Mouse (Mus musculus) thymus, adult 2 months (tissue): ENCODE measurements around the gene Rspry1. TPM values are rescaled to one million over a fixed set of nuclear protein-coding genes. Genes with fewer than 3 reads are reported as not detected.

ENCODE experiments used
- DNase-seq: peaks from one replicate; pipeline ENCODE4 v3.0.0; 2021
- H3K27ac ChIP-seq: fragments of 200-500 bp; 2 replicates; pipeline ENCODE4 v1.5.1; 2012; ENCODE audit warnings: low read length, control low read depth; ENCODE audit not compliant: control insufficient read depth, insufficient read depth
- H3K27me3 ChIP-seq: fragments of 200-500 bp; 2 replicates; pipeline ENCODE4 v1.6.1; 2012; ENCODE audit warnings: mild to moderate bottlenecking, low read length, moderate library complexity, mixed read lengths; ENCODE audit not compliant: control insufficient read depth, insufficient read depth
- H3K36me3 ChIP-seq: fragments of 200-500 bp; 2 replicates; pipeline ENCODE4 v1.6.1; 2012; ENCODE audit warnings: mild to moderate bottlenecking, low read length, moderate library complexity; ENCODE audit not compliant: control insufficient read depth, insufficient read depth
- H3K4me1 ChIP-seq: fragments of 200-500 bp; replicated peaks from 2 replicates; pipeline ENCODE4 v1.6.1; 2012; ENCODE audit warnings: low read length; ENCODE audit not compliant: control insufficient read depth, insufficient read depth
- H3K4me3 ChIP-seq: fragments of 200-500 bp; 2 replicates; pipeline ENCODE4 v1.5.1; 2012; ENCODE audit warnings: mild to moderate bottlenecking, low read length, control low read depth, moderate library complexity; ENCODE audit not compliant: control insufficient read depth, insufficient read depth
- CTCF ChIP-seq: fragments of 200-500 bp; IDR thresholded peaks from 2 replicates; pipeline ENCODE4 v1.5.1; 2012; ENCODE audit warnings: mild to moderate bottlenecking, control low read depth, low read length, moderate library complexity, borderline replicate concordance; ENCODE audit not compliant: control insufficient read depth, poor library complexity, insufficient read depth; ENCODE audit errors: extremely low read depth
- POLR2A ChIP-seq: fragments of 200-500 bp; IDR thresholded peaks from 2 replicates; pipeline ENCODE4 v1.6.1; 2012; ENCODE audit warnings: mild to moderate bottlenecking, low read length, control low read depth, moderate library complexity; ENCODE audit not compliant: control insufficient read depth, poor library complexity, insufficient read depth; ENCODE audit errors: extremely low read depth
- WGBS: fragments of 180-500 bp; shearing (Covaris S2); methylation state at CpG from one replicate; pipeline ENCODE4 v1.1.7; 2018; 5-methylcytosine and 5-hydroxymethylcytosine counted together
- polyA plus RNA-seq: library from polyadenylated mRNA; depleted of rRNA; stranded (reverse); fragments of >200 nt; gene quantifications from 2 replicates; pipeline ENCODE4 v1.2.3, GENCODE M21; 2012

The Rspry1 gene
- polyA plus RNA-seq, 1 experiment, result 14.9 TPM

DNA sequence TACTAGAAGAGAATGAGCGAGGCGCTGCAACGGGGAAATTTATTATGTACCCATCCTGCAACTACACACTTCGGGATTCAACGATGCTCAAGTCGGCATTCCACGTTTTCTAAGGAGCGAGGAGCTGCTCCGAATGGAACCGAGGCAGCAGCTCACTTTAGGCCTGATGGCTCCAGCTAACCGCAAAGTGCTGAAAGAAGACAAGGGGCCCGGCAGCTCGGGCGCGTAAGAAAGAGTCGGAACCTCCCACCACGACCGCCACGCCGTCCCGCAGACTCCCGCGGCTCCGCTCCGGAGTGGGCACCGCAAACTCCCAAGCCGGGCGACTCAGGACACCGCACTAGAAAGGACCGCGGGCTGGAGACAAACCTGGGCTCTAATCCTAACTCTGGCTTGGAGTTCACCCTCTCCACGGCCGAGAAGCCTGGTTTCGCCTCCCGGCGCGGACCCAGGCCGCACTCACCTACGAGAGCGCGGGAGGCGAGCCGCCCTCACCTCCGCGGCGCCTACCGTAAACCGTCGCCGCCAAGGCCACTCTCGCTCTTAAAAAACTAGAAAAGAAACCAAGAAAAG, 617 bp upstream of the Rspry1 start:
- WGBS, result under 1% methylated on average over 51 of the region's 51 CpGs
- DNase-seq, result peak; percentile 31
- Histone ChIP-seq H3K27me3 (no peaks in the 10 kb centered on the region), H3K4me1 (peaks cover 9% of the 10 kb centered on the region; the same call in 1 of the 2 replicates), H3K36me3 (no peaks in the 10 kb centered on the region), H3K4me3 (peak overlapping the region; percentile 70), H3K27ac (peak overlapping the region; percentile 39)
- no peak for TF ChIP-seq CTCF
- no peak for TF ChIP-seq POLR2A

GRCm38 (mm10) chr8:94602471-94603131, 864 bp downstream of the Rspry1 start:
- WGBS, result 2% methylated on average over 31 of the region's 31 CpGs
- TF ChIP-seq POLR2A (no peak), CTCF (no peak)
- Histone ChIP-seq H3K27me3 (no peaks in the 10 kb centered on the region), H3K27ac (no peak overlapping the region), H3K4me3 (peak overlapping the region; percentile 80), H3K4me1 (peaks cover 9% of the 10 kb centered on the region; the same call in 1 of the 2 replicates), H3K36me3 (no peaks in the 10 kb centered on the region)
- peak; percentile 30 for DNase-seq

DNA sequence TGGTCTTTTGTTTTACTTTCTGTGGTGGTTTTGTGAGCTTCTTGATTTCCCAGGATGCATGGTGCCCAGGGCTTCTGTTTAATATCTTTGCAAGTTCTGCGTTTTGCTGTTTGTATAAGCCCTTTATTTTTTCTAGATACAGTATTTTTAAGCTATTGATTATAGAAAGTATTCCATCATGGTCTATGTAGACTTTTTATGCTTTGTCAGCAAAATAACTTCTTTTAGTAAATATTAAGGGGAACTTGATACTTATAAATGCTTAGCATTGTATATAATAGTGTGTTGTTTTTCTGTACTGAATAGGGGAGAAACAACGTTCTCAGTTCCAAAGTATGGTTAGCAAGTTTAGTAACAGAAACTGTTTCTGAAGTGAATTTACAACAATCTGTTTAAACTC, 2.3 kb downstream of the Rspry1 start:
- Histone ChIP-seq H3K4me3 (no peak overlapping the region), H3K4me1 (peaks cover 9% of the 10 kb centered on the region; the same call in 1 of the 2 replicates), H3K36me3 (no peaks in the 10 kb centered on the region), H3K27ac (no peak overlapping the region), H3K27me3 (no peaks in the 10 kb centered on the region)
- no peak for TF ChIP-seq CTCF
- no peak for TF ChIP-seq POLR2A
- DNase-seq, result no peak
- WGBS, result 94% methylated on average over 2 of the region's 2 CpGs

DNA sequence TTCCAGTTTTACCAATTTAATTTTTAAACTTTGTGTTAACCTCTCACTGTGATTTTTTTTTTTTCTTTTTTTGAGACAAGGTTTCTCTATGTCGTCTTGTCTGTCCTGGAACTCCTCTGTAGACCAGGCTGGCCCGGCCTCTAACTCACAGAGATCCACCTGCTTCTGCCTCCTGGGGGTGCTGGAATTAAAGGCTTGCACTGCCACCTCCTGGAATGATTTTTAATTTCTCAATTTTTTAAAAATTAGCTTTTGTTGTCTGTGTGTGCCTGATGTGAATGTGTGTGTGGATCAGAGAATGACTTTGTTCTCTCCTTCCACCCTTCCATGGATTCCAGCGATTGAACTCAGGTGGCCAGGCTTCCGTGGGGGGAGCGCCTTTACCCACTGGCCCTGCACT, 5.3 kb downstream of the Rspry1 start:
- no peak for DNase-seq
- Histone ChIP-seq H3K4me1 (0 out of 2 replicates have a peak, but pooled peaks cover 2% of the 10 kb centered on the region), H3K36me3 (no peaks in the 10 kb centered on the region), H3K27me3 (no peaks in the 10 kb centered on the region), H3K27ac (no peak overlapping the region), H3K4me3 (no peak overlapping the region)
- 95% methylated on average over 5 of the region's 5 CpGs for WGBS
- no peak for TF ChIP-seq CTCF
- no peak for TF ChIP-seq POLR2A

DNA sequence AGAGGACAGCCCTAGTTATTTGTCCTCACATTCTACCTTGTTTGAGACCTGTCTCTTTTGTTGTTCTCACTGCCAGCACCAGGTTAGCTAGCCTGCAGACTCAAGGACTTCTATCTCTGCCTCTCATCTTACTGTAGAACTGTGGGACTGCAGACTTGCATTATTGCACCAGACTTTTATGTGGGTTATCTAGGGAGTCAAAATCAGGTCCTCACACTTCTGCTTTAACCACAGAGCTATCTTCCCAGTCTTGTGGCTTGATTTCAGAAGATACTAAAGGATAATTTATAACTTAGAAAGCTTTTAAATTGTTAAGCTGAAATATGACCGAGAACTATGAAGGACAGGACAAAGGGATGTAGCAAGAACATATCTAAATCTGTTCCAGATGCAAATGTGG, 23.1 kb downstream of the Rspry1 start:
- no peak overlapping the region for H3K27ac ChIP-seq
- peaks cover 7% of the 10 kb centered on the region; the same call in 1 of the 2 replicates for H3K36me3 ChIP-seq
- no peak for DNase-seq
- H3K4me1 ChIP-seq, result no peaks in the 10 kb centered on the region
- TF ChIP-seq CTCF (no peak), POLR2A (no peak)
- WGBS, result 46% methylated on average over 1 of the region's 1 CpGs
- no peaks in the 10 kb centered on the region for H3K27me3 ChIP-seq
- H3K4me3 ChIP-seq, result no peak overlapping the region

DNA sequence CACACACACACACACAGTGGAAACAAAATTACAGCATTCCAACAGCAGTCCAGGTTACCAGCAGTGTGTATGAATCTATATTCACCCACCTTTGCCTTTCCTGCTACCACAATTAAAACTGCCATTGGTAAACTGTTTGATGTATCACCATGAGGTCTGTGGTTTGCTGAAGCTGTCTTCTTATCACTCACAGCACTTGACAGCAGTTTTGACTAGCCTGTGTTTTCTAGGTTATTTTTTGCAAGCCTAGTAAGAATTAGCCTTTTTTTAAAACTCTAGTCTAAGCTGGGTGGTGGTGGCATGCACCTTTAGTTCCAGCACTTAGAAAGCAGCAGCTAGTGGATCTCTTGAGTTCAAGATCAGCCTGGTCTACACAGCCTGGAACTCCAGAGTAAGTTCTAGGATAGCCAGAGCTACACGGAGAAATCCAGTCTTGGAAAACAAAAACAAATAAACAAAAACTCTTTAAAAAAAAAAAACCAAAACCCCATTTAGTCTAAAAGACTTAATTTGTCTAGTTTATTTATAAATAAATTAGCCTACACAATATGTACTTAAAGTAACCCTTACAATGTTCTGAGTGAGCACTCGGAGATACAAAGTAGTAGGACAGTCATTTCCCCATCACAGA, 31.9 kb downstream of the Rspry1 start:
- Histone ChIP-seq H3K4me1 (peaks cover 2% of the 10 kb centered on the region), H3K27me3 (no peaks in the 10 kb centered on the region), H3K27ac (peak overlapping the region; percentile 43; the same call in 1 of the 2 replicates), H3K4me3 (no peak overlapping the region), H3K36me3 (peaks cover 35% of the 10 kb centered on the region)
- WGBS, result 36% methylated on average over 2 of the region's 2 CpGs
- DNase-seq, result no peak
- no peak for TF ChIP-seq POLR2A
- no peak for TF ChIP-seq CTCF

DNA sequence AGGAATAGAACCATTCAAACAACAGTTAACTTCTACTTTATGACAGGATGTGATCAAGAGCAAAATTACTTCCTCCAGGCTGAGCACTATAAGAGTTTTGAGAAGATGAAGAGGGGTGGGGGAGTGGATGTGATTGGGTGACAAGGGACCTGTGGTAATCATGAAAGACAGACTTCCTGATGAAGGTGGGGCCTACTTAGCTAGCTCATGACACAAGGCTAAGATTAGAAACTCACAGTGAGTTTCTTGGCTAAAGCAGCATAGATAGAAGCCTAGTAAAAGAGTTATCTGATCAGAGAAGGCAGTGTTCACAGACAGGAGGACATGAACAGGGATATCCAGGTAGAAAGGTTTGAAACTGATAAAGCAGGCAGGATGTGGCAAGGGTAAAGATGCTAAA, 32.5 kb downstream of the Rspry1 start:
- no peak overlapping the region for H3K4me3 ChIP-seq
- DNase-seq, result peak; percentile 54

More for the DNA sequence above, 32.5 kb downstream of the Rspry1 start:
- Histone ChIP-seq H3K27me3 (no peaks in the 10 kb centered on the region), H3K36me3 (peaks cover 40% of the 10 kb centered on the region), H3K4me1 (peaks cover 2% of the 10 kb centered on the region), H3K27ac (peak overlapping the region; percentile 83)
- TF ChIP-seq CTCF, result no peak
- TF ChIP-seq POLR2A, result no peak
